Mouse (Mus musculus) MEL (cell line): ENCODE measurements around the gene Unc5b. TPM values are rescaled to one million over a fixed set of nuclear protein-coding genes. Genes with fewer than 3 reads are reported as not detected.

Experiments used
- DNase-seq: peaks from one replicate; pipeline ENCODE4 v3.0.0; 2011; ENCODE audit warnings: low read depth, low spot score
- H3K27ac ChIP-seq: 2 replicates; pipeline ENCODE4 v1.5.1; 2012; ENCODE audit warnings: low read depth, mild to moderate bottlenecking, control low read depth, low read length, moderate library complexity; ENCODE audit not compliant: control insufficient read depth
- H3K27me3 ChIP-seq, 2 experiments: fragments of 150-350 bp in 1 of 2; sonication (generic) in 1 of 2; 2 replicates each; pipeline ENCODE4 v1.6.1; 2012; ENCODE audit warnings: low read length in 2 of 2, mild to moderate bottlenecking in 2 of 2, improper control_type of control experiment in 1 of 2, moderate library complexity in 1 of 2; ENCODE audit not compliant: insufficient read depth in 2 of 2, control insufficient read depth in 1 of 2
- H3K36me3 ChIP-seq, 2 experiments: 2 replicates each; pipeline ENCODE4 v1.6.1; 2012 to 2014; ENCODE audit warnings: low read length in 2 of 2, improper control_type of control experiment in 1 of 2, inconsistent platforms in 1 of 2, mild to moderate bottlenecking in 1 of 2; ENCODE audit not compliant: insufficient read depth in 2 of 2, control insufficient read depth in 1 of 2
- H3K4me1 ChIP-seq, 2 experiments: fragments of 150-350 bp in 1 of 2; sonication (generic) in 1 of 2; 2 replicates each; pipeline ENCODE4 v1.6.1; 2012; ENCODE audit warnings: low read length in 2 of 2, improper control_type of control experiment in 1 of 2, mild to moderate bottlenecking in 1 of 2; ENCODE audit not compliant: insufficient read depth in 2 of 2, control insufficient read depth in 1 of 2
- H3K4me3 ChIP-seq, 2 experiments: fragments of 150-350 bp in 1 of 2; sonication (generic) in 1 of 2; 2 replicates each; pipeline ENCODE4 v1.5.1; 2012; ENCODE audit warnings: low read depth in 2 of 2, low read length in 2 of 2, mild to moderate bottlenecking in 2 of 2, moderate library complexity in 2 of 2, control low read depth in 1 of 2, improper control_type of control experiment in 1 of 2; ENCODE audit not compliant: control insufficient read depth in 1 of 2, insufficient read depth in 1 of 2
- H3K79me2 ChIP-seq: 2 replicates; pipeline ENCODE4 v1.6.1; 2012; ENCODE audit warnings: mild to moderate bottlenecking, low read length, moderate library complexity; ENCODE audit not compliant: control insufficient read depth, poor library complexity, insufficient read depth
- H3K9ac ChIP-seq: 2 replicates; pipeline ENCODE4 v1.6.1; 2012; ENCODE audit warnings: low read depth, mild to moderate bottlenecking, control low read depth, low read length, moderate library complexity; ENCODE audit not compliant: control insufficient read depth, poor library complexity, severe bottlenecking
- H3K9me3 ChIP-seq: fragments of 150-350 bp; sonication (generic); replicated peaks from 2 replicates; pipeline ENCODE4 v1.6.1; 2012; ENCODE audit warnings: mild to moderate bottlenecking, low read length, improper control_type of control experiment, moderate library complexity; ENCODE audit not compliant: insufficient read depth
- BHLHE40 ChIP-seq: IDR thresholded peaks from 2 replicates; pipeline ENCODE4 v1.6.1; 2012; ENCODE audit warnings: low read depth, mild to moderate bottlenecking, inconsistent platforms, low read length, improper control_type of control experiment, borderline replicate concordance
- CTCF ChIP-seq, 3 experiments: IDR thresholded peaks in 2 of 3; conservative IDR thresholded peaks in 1 of 3; 2 replicates each; pipeline ENCODE4 v1.5.1; 2011 to 2012; ENCODE audit warnings: low read length in 3 of 3, low read depth in 2 of 3, mild to moderate bottlenecking in 2 of 3, improper control_type of control experiment in 1 of 3, inconsistent platforms in 1 of 3, mixed read lengths in 1 of 3, moderate library complexity in 1 of 3; ENCODE audit not compliant: control insufficient read depth in 1 of 3, insufficient read depth in 1 of 3, poor library complexity in 1 of 3, severe bottlenecking in 1 of 3
- E2F4 ChIP-seq: IDR thresholded peaks from 2 replicates; pipeline ENCODE4 v1.6.1; 2011; ENCODE audit warnings: low read depth, low read length, improper control_type of control experiment, borderline replicate concordance
- ELF1 ChIP-seq: IDR thresholded peaks from 2 replicates; pipeline ENCODE4 v1.6.1; 2014; ENCODE audit warnings: low read depth, mild to moderate bottlenecking, inconsistent platforms, low read length, improper control_type of control experiment, moderate library complexity
- GABPA ChIP-seq: IDR thresholded peaks from 2 replicates; pipeline ENCODE4 v1.6.1; 2012; ENCODE audit warnings: low read depth, mild to moderate bottlenecking, inconsistent platforms, low read length, improper control_type of control experiment, moderate library complexity
- MAFK ChIP-seq: IDR thresholded peaks from 2 replicates; pipeline ENCODE4 v1.6.1; 2011; ENCODE audit warnings: low read depth, mild to moderate bottlenecking, low read length, improper control_type of control experiment, borderline replicate concordance
- MAZ ChIP-seq: IDR thresholded peaks from 2 replicates; pipeline ENCODE4 v1.6.1; 2012; ENCODE audit warnings: low read depth, mild to moderate bottlenecking, inconsistent platforms, low read length, improper control_type of control experiment
- MXI1 ChIP-seq: IDR thresholded peaks from 2 replicates; pipeline ENCODE4 v1.6.1; 2011; ENCODE audit warnings: mild to moderate bottlenecking, low read depth, low read length, improper control_type of control experiment
- NELFE ChIP-seq: IDR thresholded peaks from 2 replicates; pipeline ENCODE4 v1.6.1; 2011; ENCODE audit warnings: low read depth, low read length, improper control_type of control experiment
- NRF1 ChIP-seq: IDR thresholded peaks from 2 replicates; pipeline ENCODE4 v1.6.1; 2014; ENCODE audit warnings: low read depth, mild to moderate bottlenecking, inconsistent platforms, low read length, improper control_type of control experiment, moderate library complexity; ENCODE audit not compliant: poor library complexity, insufficient read depth, severe bottlenecking
- POLR2AphosphoS5 ChIP-seq: IDR thresholded peaks from 2 replicates; pipeline ENCODE4 v1.6.1; 2012; ENCODE audit warnings: low read depth, borderline replicate concordance, mild to moderate bottlenecking, inconsistent platforms, low read length, moderate library complexity, mixed read lengths
- RCOR1 ChIP-seq: IDR thresholded peaks from 2 replicates; pipeline ENCODE4 v1.6.1; 2012; ENCODE audit warnings: low read depth, mild to moderate bottlenecking, inconsistent platforms, low read length, improper control_type of control experiment
- SIN3A ChIP-seq: IDR thresholded peaks from 2 replicates; pipeline ENCODE4 v1.6.1; 2012; ENCODE audit warnings: low read length, improper control_type of control experiment, inconsistent platforms
- SMC3 ChIP-seq: IDR thresholded peaks from 2 replicates; pipeline ENCODE4 v1.6.1; 2011; ENCODE audit warnings: low read depth, low read length, improper control_type of control experiment
- TBP ChIP-seq: IDR thresholded peaks from 2 replicates; pipeline ENCODE4 v1.8.0; 2011; ENCODE audit warnings: low read depth, low read length, improper control_type of control experiment
- TCF12 ChIP-seq: IDR thresholded peaks from 2 replicates; pipeline ENCODE4 v1.6.1; 2014; ENCODE audit warnings: low read depth, mild to moderate bottlenecking, inconsistent platforms, low read length, improper control_type of control experiment, moderate library complexity
- UBTF ChIP-seq: IDR thresholded peaks from 2 replicates; pipeline ENCODE4 v1.6.1; 2012; ENCODE audit warnings: low read depth, mild to moderate bottlenecking, inconsistent platforms, low read length, improper control_type of control experiment, moderate library complexity, borderline replicate concordance; ENCODE audit not compliant: insufficient read depth
- USF2 ChIP-seq, 2 experiments: IDR thresholded peaks; 2 replicates each; pipeline ENCODE4 v1.6.1; 2011 to 2012; ENCODE audit warnings: improper control_type of control experiment in 2 of 2, low read length in 2 of 2, borderline replicate concordance in 1 of 2, inconsistent platforms in 1 of 2, low read depth in 1 of 2, mild to moderate bottlenecking in 1 of 2; ENCODE audit not compliant: insufficient read depth in 1 of 2
- ZKSCAN1 ChIP-seq: IDR thresholded peaks from 2 replicates; pipeline ENCODE4 v1.6.1; 2012; ENCODE audit warnings: low read depth, mild to moderate bottlenecking, inconsistent platforms, low read length, improper control_type of control experiment, moderate library complexity
- ZMIZ1 ChIP-seq: IDR thresholded peaks from 2 replicates; pipeline ENCODE4 v1.6.1; 2012; ENCODE audit warnings: low read depth, mild to moderate bottlenecking, inconsistent platforms, low read length, improper control_type of control experiment, moderate library complexity
- ZNF384 ChIP-seq: IDR thresholded peaks from 2 replicates; pipeline ENCODE4 v1.6.1; 2012; ENCODE audit warnings: low read depth, mild to moderate bottlenecking, inconsistent platforms, low read length, improper control_type of control experiment
- polyA plus RNA-seq, 2 experiments: library from polyadenylated mRNA; stranded (reverse) in 1 of 2; unstranded in 1 of 2; fragments of >175 nt in 1 of 2; fragments of >200 nt in 1 of 2; gene quantifications; 2 replicates each; pipeline versions ENCODE4 v1.2.1 to v1.2.4; 2012; ENCODE audit warnings: low replicate concordance in 2 of 2, low read depth in 1 of 2; ENCODE audit not compliant: insufficient read length in 2 of 2, insufficient read depth in 1 of 2, missing spikeins in 1 of 2
- total RNA-seq: library from RNA; depleted of rRNA; stranded (reverse); fragments of 300-350 nt; gene quantifications from 2 replicates; pipeline ENCODE4 v1.2.3, GENCODE M21; 2012

Unc5b gene
- total and polyA plus RNA-seq, 3 experiments, result not detected

DNA sequence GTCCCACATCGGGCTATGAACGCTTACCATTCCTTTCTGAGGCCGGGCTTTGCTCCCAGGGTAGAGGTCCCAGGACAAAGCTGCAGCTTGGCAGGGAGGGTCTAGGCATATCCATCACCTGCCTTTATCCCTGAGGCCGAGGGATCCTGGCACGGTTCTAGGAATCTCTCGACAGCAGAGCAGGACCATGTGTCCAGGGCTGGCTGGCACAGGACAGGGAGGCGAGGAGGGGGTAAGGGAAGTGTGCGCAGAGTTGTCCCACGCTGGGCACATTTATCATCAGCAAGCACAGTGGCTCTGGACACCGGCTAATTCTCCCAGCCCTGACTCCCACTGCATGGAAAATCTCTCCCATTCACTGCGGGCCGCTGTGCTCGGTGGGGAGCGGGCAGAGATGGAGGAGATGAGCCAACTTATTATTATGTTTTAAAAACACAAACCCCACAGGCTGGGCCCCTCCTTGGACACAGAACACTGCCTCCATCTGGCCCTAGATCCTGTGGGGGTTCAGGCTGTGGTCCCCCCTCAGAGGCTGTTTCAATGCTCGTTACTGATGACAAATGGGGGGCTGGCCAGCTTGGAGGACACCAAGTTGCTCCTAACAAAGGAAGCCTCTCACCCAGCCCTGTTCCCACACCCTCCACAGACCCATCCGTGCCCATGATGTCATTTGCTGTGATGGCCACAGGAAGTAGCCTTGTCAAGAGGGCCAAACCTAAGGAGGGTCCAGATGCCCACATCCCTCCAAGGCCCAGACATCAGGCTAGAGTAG, 43.9 kb downstream of the Unc5b start:
- DNase-seq, result no peak
- peaks cover 0 to 1% of the 10 kb centered on the region in 2 experiments; a peak in 1 of 4 replicates for H3K27me3 ChIP-seq
- no peak overlapping the region for H3K4me3 ChIP-seq
- no peak for TF ChIP-seq POLR2AphosphoS5
- no peak for TF ChIP-seq ZKSCAN1
- no peak for TF ChIP-seq SIN3A
- no peak for TF ChIP-seq NELFE
- no peak for TF ChIP-seq BHLHE40
- TF ChIP-seq TCF12, result no peak
- TF ChIP-seq ELF1, result no peak
- no peak for TF ChIP-seq MAZ
- no peak for TF ChIP-seq USF2 (IDR thresholded peaks at IDR 0.05; ENCODE audit: borderline replicate concordance in 1 of 2, insufficient read depth in 1 of 2, low read depth in 1 of 2, low read length in 2 of 2)
- TF ChIP-seq E2F4, result no peak
- no peaks in the 10 kb centered on the region for H3K36me3 ChIP-seq
- H3K9me3 ChIP-seq, result no peaks in the 10 kb centered on the region
- H3K79me2 ChIP-seq, result no peaks in the 10 kb centered on the region
- H3K4me1 ChIP-seq, result no peaks in the 10 kb centered on the region
- no peak overlapping the region for H3K9ac ChIP-seq
- H3K27ac ChIP-seq, result no peak overlapping the region

DNA sequence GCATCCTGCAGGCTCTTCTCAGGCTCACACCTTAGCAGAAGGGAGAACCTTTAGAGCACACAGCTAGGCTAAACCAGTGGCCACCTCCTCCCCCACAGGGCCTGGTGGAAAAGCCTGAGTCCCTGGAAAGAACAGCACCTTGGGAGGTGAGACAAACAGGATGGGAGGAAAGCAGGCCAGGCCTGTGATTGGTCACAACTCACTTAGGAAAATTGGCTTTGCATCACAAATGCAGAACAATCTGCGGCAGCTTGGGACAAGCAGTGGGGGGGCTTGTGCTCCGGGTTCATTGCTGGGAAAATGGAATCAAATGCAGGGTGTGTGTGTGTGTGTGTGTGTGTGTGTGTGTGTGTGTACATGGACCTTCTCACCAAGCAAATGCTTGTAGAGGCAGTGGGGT, 47.8 kb downstream of the Unc5b start:
- Histone ChIP-seq H3K27ac (no peak overlapping the region), H3K79me2 (no peaks in the 10 kb centered on the region), H3K36me3 (no peaks in the 10 kb centered on the region), H3K4me3 (no peak overlapping the region), H3K27me3 (peaks cover 0 to 3% of the 10 kb centered on the region in 2 experiments; a peak in 2 of 4 replicates), H3K9ac (no peak overlapping the region), H3K4me1 (no peaks in the 10 kb centered on the region), H3K9me3 (no peaks in the 10 kb centered on the region)
- no peak for TF ChIP-seq MAFK
- no peak for TF ChIP-seq UBTF
- no peak for TF ChIP-seq E2F4
- no peak for TF ChIP-seq POLR2AphosphoS5
- TF ChIP-seq ZMIZ1, result no peak
- no peak for TF ChIP-seq CTCF (IDR thresholded peaks at IDR 0.05 in 2 of 3, conservative IDR thresholded peaks at IDR 0.05 in 1 of 3; ENCODE audit: control insufficient read depth in 1 of 3, insufficient read depth in 1 of 3, low read depth in 2 of 3, low read length in 3 of 3, poor library complexity in 1 of 3, severe bottlenecking in 1 of 3)
- no peak for TF ChIP-seq MXI1
- no peak for TF ChIP-seq USF2 (IDR thresholded peaks at IDR 0.05; ENCODE audit: borderline replicate concordance in 1 of 2, insufficient read depth in 1 of 2, low read depth in 1 of 2, low read length in 2 of 2)
- no peak for TF ChIP-seq GABPA
- no peak for TF ChIP-seq ZKSCAN1
- no peak for TF ChIP-seq RCOR1
- TF ChIP-seq ZNF384, result no peak
- TF ChIP-seq MAZ, result no peak
- TF ChIP-seq TBP, result no peak
- no peak for TF ChIP-seq SMC3
- TF ChIP-seq NRF1, result no peak
- DNase-seq, result no peak
